In genomic region chr11:78071938-78072337, GRCm38 (mm10) we compare ENCODE assay signal across 17 mouse cellular contexts. TPM values are rescaled to one million over a fixed set of nuclear protein-coding genes. Genes with fewer than 3 reads are reported as not detected.
DNase-seq lines count a peak whose midpoint lies in the region; ATAC-seq and TF ChIP-seq lines count a peak whose summit lies in the region.
"Had no signal": no experiment of that assay in that cellular context is flagged by ENCODE, and none has a peak within 500 bp of the region (broad histone marks: within the 10 kb centered on the region; RNA-seq: fewer than 3 reads in every experiment).

No protein-coding gene starts in this region.

- no peak for TF ChIP-seq POLR2A in MEL (IDR thresholded peaks at IDR 0.05; ENCODE audit: control insufficient read depth in 1 of 2, insufficient read depth in 1 of 2, low read depth in 1 of 2, low read length in 2 of 2, poor library complexity in 1 of 2)

- TF ChIP-seq CTCF in MEL (IDR thresholded peaks at IDR 0.05 in 2 of 3, conservative IDR thresholded peaks at IDR 0.05 in 1 of 3; ENCODE audit: control insufficient read depth in 1 of 3, insufficient read depth in 1 of 3, low read depth in 2 of 3, low read length in 3 of 3, poor library complexity in 1 of 3, severe bottlenecking in 1 of 3): no peak

- intact Hi-C loops in heart, postnatal 10 days (cut with DNase I): no loop called here

- peak overlapping the region; percentile 41; the same call in 1 of the 2 replicates for H3K4me3 ChIP-seq in heart, embryonic 10.5 days
- H3K4me3 ChIP-seq in midbrain, embryonic 10.5 days: 0 out of 2 replicates have a peak overlapping the region, but pooled peaks have one; percentile 2
- H3K4me3 ChIP-seq in midbrain, embryonic 16.5 days (ENCODE audit: low read depth, low read length): no peak overlapping the region
- H3K4me3 ChIP-seq in MEL (ENCODE audit: control insufficient read depth in 1 of 2, insufficient read depth in 1 of 2, low read depth in 2 of 2, low read length in 2 of 2): no peak overlapping the region
- peak overlapping the region; percentile 74 for H3K4me3 ChIP-seq in liver, embryonic 16.5 days (ENCODE audit: low read depth, low read length)
- H3K4me3 ChIP-seq: embryonic facial prominence, embryonic 13.5 days; hindbrain, embryonic 12.5 days; kidney, embryonic 15.5 days had no signal

- H3K4me1 ChIP-seq in heart, embryonic 10.5 days: peaks cover 27% of the 10 kb centered on the region
- no peaks in the 10 kb centered on the region for H3K4me1 ChIP-seq in midbrain, embryonic 10.5 days
- H3K4me1 ChIP-seq in midbrain, embryonic 16.5 days (ENCODE audit: control insufficient read depth, insufficient read depth, low read length): no peaks in the 10 kb centered on the region
- H3K4me1 ChIP-seq in MEL (ENCODE audit: control insufficient read depth in 1 of 2, insufficient read depth in 2 of 2, low read length in 2 of 2): peaks cover 18 to 54% of the 10 kb centered on the region in 2 experiments
- peaks cover 46% of the 10 kb centered on the region for H3K4me1 ChIP-seq in liver, embryonic 16.5 days (ENCODE audit: control insufficient read depth, low read depth, low read length)
- H3K4me1 ChIP-seq: embryonic facial prominence, embryonic 13.5 days; hindbrain, embryonic 12.5 days; kidney, embryonic 15.5 days had no signal

- no peaks in the 10 kb centered on the region for H3K9me3 ChIP-seq in heart, embryonic 10.5 days
- no peaks in the 10 kb centered on the region for H3K9me3 ChIP-seq in midbrain, embryonic 10.5 days (replicated peaks)
- H3K9me3 ChIP-seq in midbrain, embryonic 16.5 days (replicated peaks; ENCODE audit: control insufficient read depth, low read length, poor library complexity, severe bottlenecking): no peaks in the 10 kb centered on the region
- H3K9me3 ChIP-seq in MEL (replicated peaks; ENCODE audit: insufficient read depth, low read length): no peaks in the 10 kb centered on the region
- no peaks in the 10 kb centered on the region for H3K9me3 ChIP-seq in liver, embryonic 16.5 days (replicated peaks; ENCODE audit: control insufficient read depth, low read length)
- H3K9me3 ChIP-seq: embryonic facial prominence, embryonic 13.5 days; hindbrain, embryonic 12.5 days; kidney, embryonic 15.5 days had no signal

- 67% methylated on average over 5 of the region's 5 CpGs for WGBS in heart, embryonic 10.5 days
- 79% methylated on average over 5 of the region's 5 CpGs for WGBS in midbrain, embryonic 10.5 days
- WGBS in midbrain, embryonic 16.5 days: 81% methylated on average over 5 of the region's 5 CpGs
- 41% methylated on average over 5 of the region's 5 CpGs for WGBS in liver, embryonic 16.5 days (ENCODE audit: insufficient replicate concordance)

- no peak for ATAC-seq in midbrain, embryonic 16.5 days
- ATAC-seq in liver, embryonic 16.5 days (ENCODE audit: low read depth): no peak
- ATAC-seq: activated CD4-positive, CD25-positive, alpha-beta regulatory T cell, adult 4 months; Patski had no signal

- H3K27me3 ChIP-seq in heart, embryonic 10.5 days (ENCODE audit: insufficient read depth, poor library complexity, severe bottlenecking): no peaks in the 10 kb centered on the region
- H3K27me3 ChIP-seq in midbrain, embryonic 10.5 days (ENCODE audit: low read depth, poor library complexity, severe bottlenecking): no peaks in the 10 kb centered on the region
- no peaks in the 10 kb centered on the region for H3K27me3 ChIP-seq in midbrain, embryonic 16.5 days (ENCODE audit: control insufficient read depth, insufficient read depth, low read depth, low read length)
- no peaks in the 10 kb centered on the region for H3K27me3 ChIP-seq in MEL (ENCODE audit: control insufficient read depth in 1 of 2, insufficient read depth in 2 of 2, low read length in 2 of 2)
- no peaks in the 10 kb centered on the region for H3K27me3 ChIP-seq in liver, embryonic 16.5 days (ENCODE audit: control insufficient read depth, insufficient read depth, low read depth, low read length)
- H3K27me3 ChIP-seq: embryonic facial prominence, embryonic 13.5 days; hindbrain, embryonic 12.5 days; kidney, embryonic 15.5 days; Patski had no signal

- H3K27ac ChIP-seq in heart, embryonic 10.5 days: peak overlapping the region; percentile 73; the same call in 1 of the 2 replicates
- H3K27ac ChIP-seq in midbrain, embryonic 10.5 days (replicated peaks): no peak overlapping the region
- no peak overlapping the region for H3K27ac ChIP-seq in midbrain, embryonic 16.5 days (ENCODE audit: low read length)
- H3K27ac ChIP-seq in MEL (ENCODE audit: control insufficient read depth, low read depth, low read length): peak overlapping the region; percentile 35
- H3K27ac ChIP-seq in liver, embryonic 16.5 days (ENCODE audit: low read length): peak overlapping the region; percentile 100
- H3K27ac ChIP-seq: embryonic facial prominence, embryonic 13.5 days; hindbrain, embryonic 12.5 days; kidney, embryonic 15.5 days had no signal

- TF ChIP-seq EP300 in MEL (IDR thresholded peaks at IDR 0.05; ENCODE audit: low read depth in 1 of 2, low read length in 2 of 2): no peak

- no peak for DNase-seq in heart, embryonic 10.5 days (ENCODE audit: low spot score)
- no peak for DNase-seq in heart, postnatal 10 days
- DNase-seq in midbrain, embryonic 10.5 days (ENCODE audit: low spot score): no peak
- no peak for DNase-seq in MEL (ENCODE audit: low read depth, low spot score)
- no peak for DNase-seq in thymus, postnatal 4 days
- DNase-seq in adrenal gland, postnatal 10 days: no peak
- DNase-seq: cerebellum, adult 9-10 months; gastrocnemius, postnatal 10 days; lung, postnatal 36 days; midbrain, embryonic 14.5 days had no signal

- no peak overlapping the region for H3K4me2 ChIP-seq in midbrain, embryonic 16.5 days (ENCODE audit: low read length)
- peak overlapping the region; percentile 79 for H3K4me2 ChIP-seq in liver, embryonic 16.5 days (ENCODE audit: low read depth, low read length)
- H3K4me2 ChIP-seq: embryonic facial prominence, embryonic 13.5 days; hindbrain, embryonic 12.5 days; kidney, embryonic 15.5 days had no signal

- H3K9ac ChIP-seq in midbrain, embryonic 16.5 days (ENCODE audit: low read depth, low read length): no peak overlapping the region
- peak overlapping the region; percentile 25; the same call in 1 of the 2 replicates for H3K9ac ChIP-seq in MEL (ENCODE audit: control insufficient read depth, low read depth, low read length, poor library complexity, severe bottlenecking)
- peak overlapping the region; percentile 94 for H3K9ac ChIP-seq in liver, embryonic 16.5 days (ENCODE audit: low read depth, low read length)
- H3K9ac ChIP-seq: embryonic facial prominence, embryonic 13.5 days; hindbrain, embryonic 12.5 days; kidney, embryonic 15.5 days had no signal

- H3K36me3 ChIP-seq in heart, embryonic 10.5 days: peaks cover 51% of the 10 kb centered on the region
- peaks cover 60% of the 10 kb centered on the region for H3K36me3 ChIP-seq in midbrain, embryonic 10.5 days
- peaks cover 35% of the 10 kb centered on the region for H3K36me3 ChIP-seq in midbrain, embryonic 16.5 days (ENCODE audit: control insufficient read depth, insufficient read depth, low read length)
- peaks cover 13 to 52% of the 10 kb centered on the region in 2 experiments for H3K36me3 ChIP-seq in MEL (ENCODE audit: control insufficient read depth in 1 of 2, insufficient read depth in 2 of 2, low read length in 2 of 2)
- peaks cover 24% of the 10 kb centered on the region for H3K36me3 ChIP-seq in liver, embryonic 16.5 days (ENCODE audit: control insufficient read depth, insufficient read depth)

- TF ChIP-seq RAD21 in MEL (IDR thresholded peaks at IDR 0.05; ENCODE audit: low read depth, low read length): no peak

- H3K79me2 ChIP-seq in MEL (ENCODE audit: control insufficient read depth, insufficient read depth, low read length, poor library complexity): peaks cover 4% of the 10 kb centered on the region; the same call in 1 of the 2 replicates

RNA-seq across cellular contexts. Expression of gene Eral1, which starts 8.2 kb away (rescaled TPM):
- 30.7 and 35.6 TPM in 2 replicates for polyA plus RNA-seq in heart, embryonic 10.5 days (2016; fragmentation: Nextera tagmentation; extraction: Ambion mirVana)
- total RNA-seq in heart, postnatal 10 days (2021): 10 to 100 TPM; 22.8 to 23.6 TPM
- polyA plus RNA-seq in midbrain, embryonic 10.5 days (2016; fragmentation: Nextera tagmentation; extraction: Ambion mirVana): 39.3 and 39.7 TPM in 2 replicates
- 32.8 and 33.3 TPM in 2 replicates for polyA plus RNA-seq in midbrain, embryonic 16.5 days (2015; fragmentation: Nextera tagmentation; extraction: Ambion mirVana)
- total RNA-seq in MEL (2012; rRNA removed): 39.6 and 43.5 TPM in 2 replicates
- polyA plus RNA-seq in MEL (2012; ENCODE audit: insufficient read depth in 1 of 2, insufficient read length in 2 of 2, low read depth in 1 of 2, low replicate concordance in 2 of 2, missing spikeins in 1 of 2): 10 to 100 TPM in 1 of 2 experiments, not detected in 1; 38.4 TPM
- 12.4 and 12.7 TPM in 2 replicates for polyA plus RNA-seq in liver, embryonic 16.5 days (2015; fragmentation: Nextera tagmentation; extraction: Ambion mirVana)
- total RNA-seq in adrenal gland, postnatal 10 days (2021): 10 to 100 TPM; 30.4 to 35.0 TPM

RNA-seq across cellular contexts. Expression of gene Fam222b, which starts 22.5 kb away (rescaled TPM):
- 24.0 and 25.5 TPM in 2 replicates for polyA plus RNA-seq in heart, embryonic 10.5 days (2016; fragmentation: Nextera tagmentation; extraction: Ambion mirVana)
- total RNA-seq in heart, postnatal 10 days (2021): 10 to 100 TPM; 15.0 to 17.0 TPM
- polyA plus RNA-seq in midbrain, embryonic 10.5 days (2016; fragmentation: Nextera tagmentation; extraction: Ambion mirVana): 27.6 and 32.8 TPM in 2 replicates
- polyA plus RNA-seq in midbrain, embryonic 16.5 days (2015; fragmentation: Nextera tagmentation; extraction: Ambion mirVana): 27.7 and 28.7 TPM in 2 replicates
- 2.4 and 2.5 TPM in 2 replicates for total RNA-seq in MEL (2012; rRNA removed)
- polyA plus RNA-seq in MEL (2012; ENCODE audit: insufficient read depth in 1 of 2, insufficient read length in 2 of 2, low read depth in 1 of 2, low replicate concordance in 2 of 2, missing spikeins in 1 of 2): 1 to 10 TPM in 1 of 2 experiments, not detected in 1; 8.1 TPM
- 3.4 and 4.9 TPM in 2 replicates for polyA plus RNA-seq in liver, embryonic 16.5 days (2015; fragmentation: Nextera tagmentation; extraction: Ambion mirVana)
- total RNA-seq in adrenal gland, postnatal 10 days (2021): 10 to 100 TPM; 14.7 to 15.3 TPM

RNA-seq across cellular contexts. Expression of gene Flot2, which starts 34.2 kb away (rescaled TPM):
- 72.0 and 81.4 TPM in 2 replicates for polyA plus RNA-seq in heart, embryonic 10.5 days (2016; fragmentation: Nextera tagmentation; extraction: Ambion mirVana)
- total RNA-seq in heart, postnatal 10 days (2021): 10 to 100 TPM; 85.1 to 90.8 TPM
- 75.7 and 76.4 TPM in 2 replicates for polyA plus RNA-seq in midbrain, embryonic 10.5 days (2016; fragmentation: Nextera tagmentation; extraction: Ambion mirVana)
- polyA plus RNA-seq in midbrain, embryonic 16.5 days (2015; fragmentation: Nextera tagmentation; extraction: Ambion mirVana): 71.7 and 83.4 TPM in 2 replicates
- total RNA-seq in MEL (2012; rRNA removed): 0.08 TPM in 1 of 2 replicates, not detected in the other
- under 1 TPM in 1 of 2 experiments, not detected in 1; 0.15 TPM for polyA plus RNA-seq in MEL (2012; ENCODE audit: insufficient read depth in 1 of 2, insufficient read length in 2 of 2, low read depth in 1 of 2, low replicate concordance in 2 of 2, missing spikeins in 1 of 2)
- polyA plus RNA-seq in liver, embryonic 16.5 days (2015; fragmentation: Nextera tagmentation; extraction: Ambion mirVana): 24.5 and 25.1 TPM in 2 replicates
- 10 to 100 TPM; 79.1 to 95.9 TPM for total RNA-seq in adrenal gland, postnatal 10 days (2021)

RNA-seq across cellular contexts. Expression of gene Dhrs13, which starts 39.9 kb away (rescaled TPM):
- polyA plus RNA-seq in heart, embryonic 10.5 days (2016; fragmentation: Nextera tagmentation; extraction: Ambion mirVana): 14.6 and 16.5 TPM in 2 replicates
- 1 to 10 TPM; 4.9 to 7.4 TPM for total RNA-seq in heart, postnatal 10 days (2021)
- polyA plus RNA-seq in midbrain, embryonic 10.5 days (2016; fragmentation: Nextera tagmentation; extraction: Ambion mirVana): 16.7 and 17.7 TPM in 2 replicates
- polyA plus RNA-seq in midbrain, embryonic 16.5 days (2015; fragmentation: Nextera tagmentation; extraction: Ambion mirVana): 50.5 and 53.3 TPM in 2 replicates
- total RNA-seq in MEL (2012; rRNA removed): 30.1 and 36.7 TPM in 2 replicates
- 10 to 100 TPM in 1 of 2 experiments, not detected in 1; 27.9 TPM for polyA plus RNA-seq in MEL (2012; ENCODE audit: insufficient read depth in 1 of 2, insufficient read length in 2 of 2, low read depth in 1 of 2, low replicate concordance in 2 of 2, missing spikeins in 1 of 2)
- polyA plus RNA-seq in liver, embryonic 16.5 days (2015; fragmentation: Nextera tagmentation; extraction: Ambion mirVana): 10.8 and 11.3 TPM in 2 replicates
- 10 to 100 TPM in 1 of 2 experiments, 1 to 10 TPM in 1; 8.6 to 10.4 TPM for total RNA-seq in adrenal gland, postnatal 10 days (2021)

Comparison
In these comparisons a context has a peak if more than half of its experiments do, and no peak if none do; other contexts are left out.
1. H3K4me3 ChIP-seq: peak in heart, embryonic 10.5 days (single experiment), midbrain, embryonic 10.5 days (single experiment) and liver, embryonic 16.5 days (single experiment); none in midbrain, embryonic 16.5 days (single experiment) and MEL (0 of 2).
2. H3K27ac ChIP-seq: peak in heart, embryonic 10.5 days (single experiment), MEL (single experiment) and liver, embryonic 16.5 days (single experiment); none in midbrain, embryonic 10.5 days (single experiment) and midbrain, embryonic 16.5 days (single experiment).
3. RNA of gene Flot2, which starts 34.2 kb away (polyA plus RNA-seq): 71.7 to 83.4 TPM in midbrain, embryonic 16.5 days, 75.7 to 76.4 TPM in midbrain, embryonic 10.5 days, 72.0 to 81.4 TPM in heart, embryonic 10.5 days and 24.5 to 25.1 TPM in liver, embryonic 16.5 days; 0.15 TPM in MEL; every median in the first group is over 10 times any median in the second.